ENCODE assay signal across 12 mouse cellular contexts in the genomic region with DNA sequence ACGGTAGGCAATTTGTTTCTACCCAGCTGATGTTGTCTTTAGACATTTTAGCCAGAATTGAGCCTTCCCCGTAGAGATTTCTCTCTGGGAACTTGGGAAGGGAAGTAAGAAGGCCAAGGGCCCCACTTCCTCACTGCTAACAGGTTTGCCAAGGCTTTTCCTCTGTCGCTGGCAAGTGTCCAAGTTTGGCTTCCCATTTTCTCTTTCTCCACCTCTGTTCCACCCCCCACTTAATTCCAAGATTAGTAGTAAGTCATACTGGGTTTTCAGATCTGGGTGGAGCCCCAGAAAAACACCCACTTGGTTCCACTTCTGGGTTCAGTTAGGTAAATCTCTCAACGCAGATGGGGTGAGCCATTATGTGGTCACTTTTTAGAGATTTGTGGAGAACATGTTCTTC.
DNase-seq lines count a peak whose midpoint lies in the region; ATAC-seq lines count a peak whose summit lies in the region.
"Had no signal": no experiment of that assay in that cellular context is flagged by ENCODE, and none has a peak within 500 bp of the region (broad histone marks: within the 10 kb centered on the region; RNA-seq: fewer than 3 reads in every experiment).

No protein-coding gene starts in this region.

- peaks cover 46% of the 10 kb centered on the region for H3K4me1 ChIP-seq in embryonic facial prominence, embryonic 14.5 days (ENCODE audit: control insufficient read depth, insufficient read depth, low read length)
- H3K4me1 ChIP-seq in intestine, embryonic 15.5 days (replicated peaks) = no peaks in the 10 kb centered on the region

- H3K9me3 ChIP-seq in embryonic facial prominence, embryonic 14.5 days (ENCODE audit: control insufficient read depth, low read length) = no peaks in the 10 kb centered on the region
- H3K9me3 ChIP-seq in intestine, embryonic 15.5 days = no peaks in the 10 kb centered on the region
- H3K9me3 ChIP-seq: neural tube, embryonic 13.5 days had no signal

- peaks cover 38% of the 10 kb centered on the region for H3K36me3 ChIP-seq in embryonic facial prominence, embryonic 14.5 days (ENCODE audit: control insufficient read depth, insufficient read depth, low read length)
- H3K36me3 ChIP-seq in intestine, embryonic 15.5 days = peaks cover 8% of the 10 kb centered on the region

- H3K4me3 ChIP-seq in embryonic facial prominence, embryonic 14.5 days (ENCODE audit: low read depth, low read length) = no peak overlapping the region
- no peak overlapping the region for H3K4me3 ChIP-seq in intestine, embryonic 15.5 days (replicated peaks)
- H3K4me3 ChIP-seq: neural tube, embryonic 13.5 days had no signal

- ATAC-seq in embryonic facial prominence, embryonic 14.5 days (ENCODE audit: low read depth) = no peak
- ATAC-seq in intestine, embryonic 15.5 days = no peak
- ATAC-seq: forebrain, postnatal 0 days had no signal

- WGBS in embryonic facial prominence, embryonic 14.5 days = 74% methylated on average over 4 of the region's 4 CpGs
- WGBS in intestine, embryonic 15.5 days = 74% methylated on average over 4 of the region's 4 CpGs

- H3K27me3 ChIP-seq in embryonic facial prominence, embryonic 14.5 days (replicated peaks; ENCODE audit: control insufficient read depth, insufficient read depth, low read length) = no peaks in the 10 kb centered on the region
- no peaks in the 10 kb centered on the region for H3K27me3 ChIP-seq in intestine, embryonic 15.5 days (replicated peaks)
- H3K27me3 ChIP-seq: neural tube, embryonic 13.5 days had no signal

- peak; percentile 48 for DNase-seq in kidney, postnatal 10 days
- DNase-seq in kidney, adult 8-10 months = no peak
- peak; percentile 21 for DNase-seq in R1 (ENCODE audit: low read depth, low spot score)
- DNase-seq in embryonic facial prominence, embryonic 14.5 days (ENCODE audit: low spot score) = peak; percentile 70
- DNase-seq in lung, postnatal 36 days = peak; percentile 68
- DNase-seq in right cerebral cortex, postnatal 14 days = no peak
- DNase-seq: cerebellum, adult 8-10 months; forebrain, postnatal 0 days had no signal

- H3K9ac ChIP-seq in embryonic facial prominence, embryonic 14.5 days (ENCODE audit: low read depth, low read length) = no peak overlapping the region
- H3K9ac ChIP-seq in intestine, embryonic 15.5 days = no peak overlapping the region
- H3K9ac ChIP-seq: forebrain, postnatal 0 days; liver, embryonic 14.5 days; neural tube, embryonic 13.5 days had no signal

- peak overlapping the region; percentile 28; the same call in 1 of the 2 replicates for H3K27ac ChIP-seq in embryonic facial prominence, embryonic 14.5 days (replicated peaks; ENCODE audit: low read depth, low read length)
- no peak overlapping the region for H3K27ac ChIP-seq in intestine, embryonic 15.5 days
- H3K27ac ChIP-seq: liver, embryonic 14.5 days; neural tube, embryonic 13.5 days had no signal

- no peak overlapping the region for H3K4me2 ChIP-seq in embryonic facial prominence, embryonic 14.5 days (ENCODE audit: low read depth, low read length)
- no peak overlapping the region for H3K4me2 ChIP-seq in intestine, embryonic 15.5 days (replicated peaks)
- H3K4me2 ChIP-seq: heart, embryonic 11.5 days; neural tube, embryonic 13.5 days had no signal

Comparison
In these comparisons a context has a peak if more than half of its experiments do, and no peak if none do; other contexts are left out.
1. DNase-seq: peak in kidney, postnatal 10 days (single experiment), R1 (single experiment), embryonic facial prominence, embryonic 14.5 days (single experiment) and lung, postnatal 36 days (single experiment); none in kidney, adult 8-10 months (0 of 2) and right cerebral cortex, postnatal 14 days (single experiment).